Mouse (Mus musculus): Measurements from ENCODE around the gene Cldn14.

Cldn14 gene

GRCm38 (mm10) chr16:93956986-93957385, 51.7 kb downstream of the Cldn14 start:
- DNase-seq (ENCODE audit: low read depth, low spot score), result no peak

- no peak for DNase-seq (ENCODE audit: low read depth, low spot score)
Observed at GRCm38 (mm10) chr16:93947396-93947795, 61.2 kb downstream of the Cldn14 start.

GRCm38 (mm10) chr16:93944301-93944700, 64.3 kb downstream of the Cldn14 start:
- DNase-seq (ENCODE audit: low read depth, low spot score), result no peak

- DNase-seq (ENCODE audit: low read depth, low spot score), result no peak
Observed at GRCm38 (mm10) chr16:93942796-93943502, 65.7 kb downstream of the Cldn14 start.

GRCm38 (mm10) chr16:93941781-93942567, 66.7 kb downstream of the Cldn14 start:
- DNase-seq (ENCODE audit: low read depth, low spot score), result no peak

- DNase-seq (ENCODE audit: low read depth, low spot score), result peak; percentile 70
Observed at GRCm38 (mm10) chr16:93939961-93940360, 68.7 kb downstream of the Cldn14 start.

- peak; percentile 86 for DNase-seq (ENCODE audit: low read depth, low spot score)
Observed at GRCm38 (mm10) chr16:93938400-93938846, 70.2 kb downstream of the Cldn14 start.

- no peak for DNase-seq (ENCODE audit: low read depth, low spot score)
Observed at GRCm38 (mm10) chr16:93935009-93935408, 73.6 kb downstream of the Cldn14 start.

GRCm38 (mm10) chr16:93934588-93934987, 74.0 kb downstream of the Cldn14 start:
- DNase-seq (ENCODE audit: low read depth, low spot score), result no peak

GRCm38 (mm10) chr16:93932185-93933168, 76.2 kb downstream of the Cldn14 start:
- no peak for DNase-seq (ENCODE audit: low read depth, low spot score)

GRCm38 (mm10) chr16:93929370-93930032, 79.1 kb downstream of the Cldn14 start:
- DNase-seq (ENCODE audit: low read depth, low spot score), result no peak

GRCm38 (mm10) chr16:93925684-93926247, 82.9 kb downstream of the Cldn14 start:
- no peak for DNase-seq (ENCODE audit: low read depth, low spot score)

- DNase-seq (ENCODE audit: low read depth, low spot score), result no peak
Observed at GRCm38 (mm10) chr16:93923788-93924187, 84.8 kb downstream of the Cldn14 start.

- no peak for DNase-seq (ENCODE audit: low read depth, low spot score)
Observed at GRCm38 (mm10) chr16:93922835-93923389, 85.7 kb downstream of the Cldn14 start.

- DNase-seq (ENCODE audit: low read depth, low spot score), result no peak
Observed at GRCm38 (mm10) chr16:93920673-93921072, 88.0 kb downstream of the Cldn14 start.

- DNase-seq (ENCODE audit: low read depth, low spot score), result no peak
Observed at GRCm38 (mm10) chr16:93919189-93919588, 89.4 kb downstream of the Cldn14 start.

GRCm38 (mm10) chr16:93918679-93919060, 90.0 kb downstream of the Cldn14 start:
- DNase-seq (ENCODE audit: low read depth, low spot score), result no peak

GRCm38 (mm10) chr16:93917712-93918678, 90.6 kb downstream of the Cldn14 start:
- peak; percentile 88 for DNase-seq (ENCODE audit: low read depth, low spot score)

GRCm38 (mm10) chr16:93915338-93915849, 93.2 kb downstream of the Cldn14 start:
- DNase-seq (ENCODE audit: low read depth, low spot score), result no peak

All from forelimb bud, embryonic 11.5 days (tissue).